Mouse (Mus musculus): ENCODE data around the gene Spg7. TPM values are rescaled to one million over a fixed set of nuclear protein-coding genes. Genes with fewer than 3 reads are reported as not detected.

Spg7 gene
- polyA plus RNA-seq, 1 experiment from 2014 or later: 34.2 TPM

GRCm38 (mm10) chr8:123122059-123122458 lies 59.3 kb downstream of the Spg7 start:
- Histone ChIP-seq H3K4me2 (ENCODE audit: low read length) (no peak overlapping the region), H3K36me3 (ENCODE audit: control insufficient read depth, insufficient read depth, low read length) (no peaks in the 10 kb centered on the region), H3K9ac (ENCODE audit: low read length) (no peak overlapping the region), H3K4me3 (ENCODE audit: low read depth, low read length) (no peak overlapping the region), H3K9me3 (replicated peaks; ENCODE audit: control insufficient read depth, low read length) (no peaks in the 10 kb centered on the region), H3K27me3 (replicated peaks; ENCODE audit: control insufficient read depth, insufficient read depth, low read length) (peaks cover 34% of the 10 kb centered on the region), H3K4me1 (ENCODE audit: control insufficient read depth, insufficient read depth, low read length) (peaks cover 4% of the 10 kb centered on the region; the same call in 1 of the 2 replicates), H3K27ac (ENCODE audit: low read depth, low read length) (no peak overlapping the region)
- WGBS: 71% methylated on average over 9 of the region's 9 CpGs
- ATAC-seq: no peak
- no peak for DNase-seq (ENCODE audit: low spot score)

DNA sequence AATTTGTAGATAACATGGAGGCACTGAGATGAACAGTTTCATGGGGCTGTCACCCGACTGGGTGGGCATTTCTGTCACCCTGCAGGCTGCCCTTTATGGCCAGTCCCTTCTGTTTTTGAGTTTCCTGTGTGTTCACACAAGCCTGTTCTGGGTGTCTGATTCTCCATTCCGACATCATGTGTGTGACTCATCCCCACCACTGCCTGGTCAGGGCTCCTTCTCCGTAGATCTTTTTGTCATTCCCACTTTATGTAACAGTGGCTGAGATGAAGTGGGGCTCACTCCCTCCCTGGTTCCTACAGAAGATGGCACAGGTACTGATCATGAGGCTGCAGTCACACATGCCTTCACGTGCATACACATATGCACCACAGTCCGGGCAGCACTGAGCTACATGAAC lies 59.9 kb downstream of the Spg7 start:
- H3K9me3 ChIP-seq (replicated peaks; ENCODE audit: control insufficient read depth, low read length): no peaks in the 10 kb centered on the region
- no peak for DNase-seq (ENCODE audit: low spot score)
- no peak overlapping the region for H3K27ac ChIP-seq (ENCODE audit: low read depth, low read length)
- H3K4me1 ChIP-seq (ENCODE audit: control insufficient read depth, insufficient read depth, low read length): peaks cover 4% of the 10 kb centered on the region; the same call in 1 of the 2 replicates
- no peak overlapping the region for H3K4me3 ChIP-seq (ENCODE audit: low read depth, low read length)
- 81% methylated on average over 5 of the region's 5 CpGs for WGBS
- no peaks in the 10 kb centered on the region for H3K36me3 ChIP-seq (ENCODE audit: control insufficient read depth, insufficient read depth, low read length)
- ATAC-seq: no peak
- H3K27me3 ChIP-seq (replicated peaks; ENCODE audit: control insufficient read depth, insufficient read depth, low read length): peaks cover 28% of the 10 kb centered on the region
- H3K4me2 ChIP-seq (ENCODE audit: low read length): no peak overlapping the region
- H3K9ac ChIP-seq (ENCODE audit: low read length): no peak overlapping the region

- DNase-seq (ENCODE audit: low spot score) (no peak), ATAC-seq (no peak)
- Histone ChIP-seq H3K36me3 (ENCODE audit: control insufficient read depth, insufficient read depth, low read length) (no peaks in the 10 kb centered on the region), H3K4me3 (ENCODE audit: low read depth, low read length) (no peak overlapping the region), H3K27ac (ENCODE audit: low read depth, low read length) (no peak overlapping the region), H3K4me1 (ENCODE audit: control insufficient read depth, insufficient read depth, low read length) (no peaks in the 10 kb centered on the region), H3K4me2 (ENCODE audit: low read length) (no peak overlapping the region), H3K9ac (ENCODE audit: low read length) (no peak overlapping the region), H3K9me3 (replicated peaks; ENCODE audit: control insufficient read depth, low read length) (no peaks in the 10 kb centered on the region), H3K27me3 (replicated peaks; ENCODE audit: control insufficient read depth, insufficient read depth, low read length) (0 out of 2 replicates have a peak, but pooled peaks cover 8% of the 10 kb centered on the region)
- 6% methylated on average over 19 of the region's 19 CpGs for WGBS
Measured at GRCm38 (mm10) chr8:123126193-123126816, 63.6 kb downstream of the Spg7 start.

DNA sequence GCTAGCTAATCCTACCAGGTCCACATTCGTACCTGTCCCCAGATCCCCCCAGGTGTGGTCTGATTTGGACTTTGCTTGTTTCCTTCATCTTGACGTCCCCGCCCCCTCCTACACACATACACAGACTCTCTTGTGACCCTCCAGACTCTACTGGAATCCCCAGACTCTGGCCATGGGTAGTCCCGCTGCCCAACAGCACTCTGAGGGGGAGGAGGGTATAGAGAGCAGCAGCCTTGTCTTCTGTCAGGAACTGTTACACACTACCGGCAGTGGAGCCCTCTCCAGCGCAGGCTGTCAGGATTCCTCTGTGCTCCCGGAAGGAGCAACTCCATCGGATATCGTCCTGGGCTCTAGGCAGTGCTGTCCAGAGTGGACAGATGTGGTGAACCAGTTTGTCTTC lies 68.3 kb downstream of the Spg7 start:
- Histone ChIP-seq H3K4me2 (ENCODE audit: low read length) (no peak overlapping the region), H3K36me3 (ENCODE audit: control insufficient read depth, insufficient read depth, low read length) (no peaks in the 10 kb centered on the region), H3K4me3 (ENCODE audit: low read depth, low read length) (no peak overlapping the region), H3K9me3 (replicated peaks; ENCODE audit: control insufficient read depth, low read length) (0 out of 2 replicates have a peak, but pooled peaks cover 2% of the 10 kb centered on the region), H3K27ac (ENCODE audit: low read depth, low read length) (no peak overlapping the region), H3K9ac (ENCODE audit: low read length) (no peak overlapping the region), H3K4me1 (ENCODE audit: control insufficient read depth, insufficient read depth, low read length) (peaks cover 17% of the 10 kb centered on the region), H3K27me3 (replicated peaks; ENCODE audit: control insufficient read depth, insufficient read depth, low read length) (0 out of 2 replicates have a peak, but pooled peaks cover 3% of the 10 kb centered on the region)
- WGBS: 79% methylated on average over 9 of the region's 9 CpGs
- DNase-seq (ENCODE audit: low spot score): no peak
- ATAC-seq: no peak

DNA sequence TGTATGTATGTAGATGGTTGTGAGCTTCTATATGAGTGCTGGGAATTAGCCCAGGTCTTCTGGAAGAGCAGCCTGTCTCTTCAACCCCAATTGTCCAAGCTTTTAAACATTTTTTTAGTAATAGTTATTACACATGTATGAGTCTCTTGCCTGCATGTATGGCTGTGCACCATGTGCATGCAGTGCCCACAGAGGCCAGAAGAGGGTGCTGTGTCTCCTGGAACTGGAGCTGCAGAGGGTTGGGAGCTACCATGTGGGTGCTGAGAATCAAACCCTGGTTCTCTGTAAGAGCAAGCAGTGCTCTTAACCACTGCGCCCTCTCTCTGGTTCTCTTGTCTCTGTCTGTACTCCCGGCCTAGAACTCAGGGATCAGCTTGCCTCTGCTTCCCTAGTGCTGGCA lies 70.2 kb downstream of the Spg7 start:
- H3K9ac ChIP-seq (ENCODE audit: low read length): no peak overlapping the region
- no peaks in the 10 kb centered on the region for H3K36me3 ChIP-seq (ENCODE audit: control insufficient read depth, insufficient read depth, low read length)
- no peak overlapping the region for H3K4me2 ChIP-seq (ENCODE audit: low read length)
- H3K27ac ChIP-seq (ENCODE audit: low read depth, low read length): no peak overlapping the region
- H3K4me3 ChIP-seq (ENCODE audit: low read depth, low read length): no peak overlapping the region
- ATAC-seq (no peak), DNase-seq (ENCODE audit: low spot score) (no peak)
- H3K4me1 ChIP-seq (ENCODE audit: control insufficient read depth, insufficient read depth, low read length): peaks cover 21% of the 10 kb centered on the region
- 0 out of 2 replicates have a peak, but pooled peaks cover 2% of the 10 kb centered on the region for H3K9me3 ChIP-seq (replicated peaks; ENCODE audit: control insufficient read depth, low read length)
- 92% methylated on average over 2 of the region's 2 CpGs for WGBS
- H3K27me3 ChIP-seq (replicated peaks; ENCODE audit: control insufficient read depth, insufficient read depth, low read length): no peaks in the 10 kb centered on the region

DNA sequence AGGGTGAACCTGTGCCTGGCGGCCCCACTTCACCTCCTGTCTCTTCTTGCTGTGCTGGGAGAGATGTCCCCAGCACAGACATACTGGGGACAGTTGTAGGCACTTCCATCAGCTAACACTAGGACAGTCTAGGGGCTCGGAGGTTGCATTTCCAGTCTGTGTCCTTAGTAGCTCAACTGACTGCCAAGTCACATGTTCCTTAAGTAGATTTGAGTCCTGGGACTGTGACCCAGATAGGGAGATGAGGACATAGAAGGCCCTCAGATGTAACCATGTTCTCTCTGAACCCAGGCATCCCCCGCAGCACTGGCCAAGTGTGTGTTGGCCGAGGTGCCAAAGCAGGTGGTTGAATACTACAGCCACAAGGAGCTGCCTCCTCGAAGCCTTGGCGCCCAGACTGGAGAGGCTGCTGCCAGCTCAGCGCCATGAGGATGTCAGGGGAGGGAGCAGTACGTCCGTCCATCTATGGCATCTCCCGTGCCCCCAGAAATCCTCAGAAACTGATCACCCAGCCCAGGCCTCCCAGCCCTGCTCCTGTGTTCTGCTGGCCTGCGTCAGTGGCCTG lies 71.5 kb downstream of the Spg7 start:
- no peak for ATAC-seq
- 90% methylated on average over 11 of the region's 11 CpGs for WGBS
- H3K27ac ChIP-seq (ENCODE audit: low read depth, low read length): peak overlapping the region; percentile 74; the same call in 1 of the 2 replicates

DNA sequence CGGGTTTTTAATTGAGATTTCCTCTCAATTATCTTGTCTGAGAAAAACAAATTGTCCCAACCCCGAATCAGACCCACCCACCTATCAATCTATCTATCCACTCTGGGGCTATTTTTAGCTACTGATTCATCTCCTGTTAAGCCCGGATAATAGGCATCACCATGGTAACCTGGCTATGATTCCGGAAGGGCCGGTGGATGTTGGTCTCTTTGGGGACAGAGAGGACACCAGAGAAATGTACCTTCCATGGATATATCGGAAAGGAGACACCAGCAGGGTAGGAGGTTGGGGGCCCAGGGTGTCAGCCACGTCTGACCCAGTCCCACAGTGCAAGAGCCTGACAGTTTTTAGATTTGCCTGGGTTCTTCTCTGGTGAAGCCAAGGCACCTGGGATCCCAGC lies 72.7 kb downstream of the Spg7 start:
- peak; percentile 81 for DNase-seq (ENCODE audit: low spot score)
- WGBS: 5% methylated on average over 7 of the region's 7 CpGs
- no peaks in the 10 kb centered on the region for H3K36me3 ChIP-seq (ENCODE audit: control insufficient read depth, insufficient read depth, low read length)
- H3K9me3 ChIP-seq (replicated peaks; ENCODE audit: control insufficient read depth, low read length): 0 out of 2 replicates have a peak, but pooled peaks cover 2% of the 10 kb centered on the region
- H3K27me3 ChIP-seq (replicated peaks; ENCODE audit: control insufficient read depth, insufficient read depth, low read length): no peaks in the 10 kb centered on the region
- H3K9ac ChIP-seq (ENCODE audit: low read length): no peak overlapping the region
- H3K4me3 ChIP-seq (ENCODE audit: low read depth, low read length): no peak overlapping the region
- 0 out of 2 replicates have a peak, but pooled peaks have one; percentile 13 for ATAC-seq
- peak overlapping the region; percentile 6; the same call in 1 of the 2 replicates for H3K4me2 ChIP-seq (ENCODE audit: low read length)
- peaks cover 24% of the 10 kb centered on the region for H3K4me1 ChIP-seq (ENCODE audit: control insufficient read depth, insufficient read depth, low read length)
- peak overlapping the region; percentile 74 for H3K27ac ChIP-seq (ENCODE audit: low read depth, low read length)

More for the DNA sequence above, 71.5 kb downstream of the Spg7 start:
- 0 out of 2 replicates have a peak, but pooled peaks cover 2% of the 10 kb centered on the region for H3K9me3 ChIP-seq (replicated peaks; ENCODE audit: control insufficient read depth, low read length)
- no peak overlapping the region for H3K9ac ChIP-seq (ENCODE audit: low read length)
- DNase-seq (ENCODE audit: low spot score): no peak
- H3K27me3 ChIP-seq (replicated peaks; ENCODE audit: control insufficient read depth, insufficient read depth, low read length): no peaks in the 10 kb centered on the region
- H3K36me3 ChIP-seq (ENCODE audit: control insufficient read depth, insufficient read depth, low read length): no peaks in the 10 kb centered on the region
- no peak overlapping the region for H3K4me3 ChIP-seq (ENCODE audit: low read depth, low read length)
- H3K4me1 ChIP-seq (ENCODE audit: control insufficient read depth, insufficient read depth, low read length): peaks cover 24% of the 10 kb centered on the region
- H3K4me2 ChIP-seq (ENCODE audit: low read length): no peak overlapping the region

DNA sequence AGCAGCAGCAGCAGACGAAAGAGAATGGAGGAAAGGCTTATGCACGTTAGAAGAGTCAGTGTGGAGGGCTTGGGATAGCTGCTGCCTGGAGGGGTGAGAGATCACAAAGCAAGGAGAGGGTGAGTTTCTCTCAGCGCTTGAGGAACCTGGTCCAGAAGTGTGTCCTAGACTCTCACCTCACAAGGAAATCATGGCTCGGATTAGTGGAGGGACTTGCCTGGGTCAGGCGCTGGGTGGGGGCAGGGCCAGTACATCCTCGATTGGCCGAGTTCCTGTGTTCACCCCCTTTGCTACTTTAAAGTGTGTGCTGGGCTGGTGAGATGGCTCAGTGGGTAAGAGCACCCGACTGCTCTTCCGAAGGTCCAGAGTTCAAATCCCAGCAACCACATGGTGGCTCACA lies 73.1 kb downstream of the Spg7 start:
- no peaks in the 10 kb centered on the region for H3K27me3 ChIP-seq (replicated peaks; ENCODE audit: control insufficient read depth, insufficient read depth, low read length)
- H3K9me3 ChIP-seq (replicated peaks; ENCODE audit: control insufficient read depth, low read length): 0 out of 2 replicates have a peak, but pooled peaks cover 2% of the 10 kb centered on the region
- ATAC-seq: no peak
- no peak overlapping the region for H3K9ac ChIP-seq (ENCODE audit: low read length)
- H3K36me3 ChIP-seq (ENCODE audit: control insufficient read depth, insufficient read depth, low read length): no peaks in the 10 kb centered on the region
- H3K4me3 ChIP-seq (ENCODE audit: low read depth, low read length): no peak overlapping the region
- H3K4me1 ChIP-seq (ENCODE audit: control insufficient read depth, insufficient read depth, low read length): peaks cover 24% of the 10 kb centered on the region
- peak overlapping the region; percentile 58 for H3K27ac ChIP-seq (ENCODE audit: low read depth, low read length)
- DNase-seq (ENCODE audit: low spot score): no peak
- H3K4me2 ChIP-seq (ENCODE audit: low read length): peak overlapping the region; percentile 6; the same call in 1 of the 2 replicates
- WGBS: 38% methylated on average over 9 of the region's 9 CpGs

GRCm38 (mm10) chr8:123136287-123136686 lies 73.5 kb downstream of the Spg7 start:
- DNase-seq (ENCODE audit: low spot score) (no peak), ATAC-seq (no peak)
- Histone ChIP-seq H3K9me3 (replicated peaks; ENCODE audit: control insufficient read depth, low read length) (0 out of 2 replicates have a peak, but pooled peaks cover 2% of the 10 kb centered on the region), H3K4me1 (ENCODE audit: control insufficient read depth, insufficient read depth, low read length) (peaks cover 24% of the 10 kb centered on the region), H3K27ac (ENCODE audit: low read depth, low read length) (0 out of 2 replicates have a peak overlapping the region, but pooled peaks have one; percentile 58), H3K4me2 (ENCODE audit: low read length) (no peak overlapping the region), H3K36me3 (ENCODE audit: control insufficient read depth, insufficient read depth, low read length) (no peaks in the 10 kb centered on the region), H3K4me3 (ENCODE audit: low read depth, low read length) (no peak overlapping the region), H3K27me3 (replicated peaks; ENCODE audit: control insufficient read depth, insufficient read depth, low read length) (no peaks in the 10 kb centered on the region), H3K9ac (ENCODE audit: low read length) (no peak overlapping the region)
- 83% methylated on average over 9 of the region's 9 CpGs for WGBS
